Mouse (Mus musculus) left cerebral cortex, postnatal 36 days (tissue): ENCODE results near the gene 1700011M02Rik. TPM values are rescaled to one million over a fixed set of nuclear protein-coding genes. Genes with fewer than 3 reads are reported as not detected.
"Not testable (repeated sequence)": the region's sequence is repeated elsewhere in the genome, so short reads cannot be mapped to it uniquely, and the experiment has no call there.

ENCODE experiments used
- DNase-seq, 2 experiments: peaks; one replicate each; pipeline ENCODE4 v3.0.0; 2021 to 2022; ENCODE audit warnings: low spot score in 2 of 2, mixed read lengths in 1 of 2
- intact Hi-C: fragments of 180-260 bp; cut with DNase I; formaldehyde crosslinking; loops from one replicate; pipeline ENCODE4 v1.15.1; 2025
- total RNA-seq, 2 experiments: library from RNA; stranded (reverse); gene quantifications; 2 replicates each; pipeline ENCODE4 v1.2.3; 2021

1700011M02Rik gene
- total RNA-seq = not detected

DNA sequence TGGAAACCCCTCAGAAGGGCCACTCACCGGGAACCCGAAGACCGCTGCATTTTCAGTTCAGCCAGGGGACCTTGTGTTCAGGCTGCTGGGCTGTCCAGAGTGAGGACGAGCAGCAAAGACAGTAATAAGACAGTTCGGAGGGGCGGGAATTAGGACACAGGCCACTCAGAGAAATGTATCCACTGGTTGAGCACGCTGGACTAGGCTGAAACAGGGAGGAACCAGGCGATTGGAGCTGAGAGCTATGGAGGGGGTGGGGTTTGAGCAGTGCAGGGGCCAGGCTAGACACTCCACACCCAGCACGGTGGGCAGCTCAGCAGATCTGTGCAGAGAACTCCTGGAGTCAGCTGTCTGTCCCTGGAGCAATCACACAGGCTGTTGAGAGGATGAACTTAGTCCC is at the start of gene 1700011M02Rik, which contains the start of gene Dmrtc1a:
Gene 1700011M02Rik, plus strand, starts transcription at position 319 of the 400 bp plus-strand sequence.
Gene Dmrtc1a, minus strand, starts transcription at position 101 of the 400 bp plus-strand sequence.
- DNase-seq, intact Hi-C loops: not testable (repeated sequence)

DNA sequence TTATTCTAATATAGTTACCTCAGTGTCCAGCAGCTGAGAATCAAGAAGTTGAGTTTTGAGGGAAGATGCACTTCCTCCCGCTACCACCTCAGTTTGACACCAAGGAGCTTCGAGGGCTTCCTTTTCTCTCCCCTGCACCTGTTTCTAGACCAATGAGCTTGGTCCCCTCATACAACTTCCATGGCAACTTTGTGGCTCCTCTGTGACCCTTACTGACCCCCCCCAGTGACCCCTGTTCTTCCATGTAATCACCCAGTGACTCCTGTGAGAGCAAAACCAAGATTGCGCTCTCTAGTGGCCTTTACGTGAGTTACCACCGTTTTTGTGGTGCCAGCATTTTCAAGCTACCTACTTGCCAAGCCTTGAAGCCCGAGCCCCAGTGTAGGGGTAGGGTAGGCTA is 40.8 kb upstream of the 1700011M02Rik start, which contains the start of gene 1700031F05Rik:
Gene 1700031F05Rik, minus strand, starts transcription at position 101 of the 400 bp plus-strand sequence.
- intact Hi-C loops = no loop called here

DNA sequence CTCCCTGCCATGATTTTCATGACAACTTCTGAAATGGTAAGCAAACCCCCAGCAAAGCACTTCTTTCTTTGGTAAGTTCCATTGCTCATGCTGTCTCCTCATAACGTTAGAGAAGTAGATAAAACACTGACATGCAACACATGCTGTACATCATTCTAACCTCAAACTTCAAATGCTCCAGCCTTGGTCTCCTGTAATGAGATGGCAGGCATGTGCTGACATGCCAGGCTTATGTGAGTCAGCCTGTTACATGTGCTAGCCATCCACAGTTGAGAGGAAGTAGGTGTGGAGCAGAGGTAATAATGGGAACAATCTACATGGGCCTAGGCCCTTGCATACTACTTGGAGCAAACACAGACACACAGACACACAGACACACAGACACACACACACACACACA is 6.1 kb downstream of the 1700011M02Rik start:
- intact Hi-C loops = not testable (repeated sequence)

More for the DNA sequence above, 40.8 kb upstream of the 1700011M02Rik start, which contains the start of gene 1700031F05Rik:
- no peak for DNase-seq

DNA sequence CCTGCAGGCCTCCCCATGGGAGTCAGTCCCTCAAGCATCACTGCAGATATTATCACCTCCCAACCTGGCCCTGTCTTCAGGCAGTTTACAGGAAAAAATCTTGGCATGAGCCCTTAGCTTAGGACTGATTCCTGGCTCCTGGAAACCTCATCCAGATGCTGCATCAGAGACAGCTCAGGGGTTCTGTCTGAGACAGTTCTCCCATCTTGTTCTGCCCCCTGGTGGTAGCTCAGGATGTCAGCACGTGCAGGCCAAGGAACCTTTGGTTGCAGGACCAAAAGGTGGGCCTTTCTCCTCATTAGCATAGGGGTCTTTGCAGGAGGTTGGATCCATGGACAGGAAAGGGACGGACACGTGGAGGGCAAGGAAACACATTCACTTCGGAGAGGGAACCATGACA is 18.0 kb downstream of the 1700011M02Rik start:
- DNase-seq = peak; percentile 11 to 13
- intact Hi-C loops = not testable (repeated sequence)

More for the DNA sequence above, 6.1 kb downstream of the 1700011M02Rik start:
- DNase-seq = not testable (repeated sequence)

DNA sequence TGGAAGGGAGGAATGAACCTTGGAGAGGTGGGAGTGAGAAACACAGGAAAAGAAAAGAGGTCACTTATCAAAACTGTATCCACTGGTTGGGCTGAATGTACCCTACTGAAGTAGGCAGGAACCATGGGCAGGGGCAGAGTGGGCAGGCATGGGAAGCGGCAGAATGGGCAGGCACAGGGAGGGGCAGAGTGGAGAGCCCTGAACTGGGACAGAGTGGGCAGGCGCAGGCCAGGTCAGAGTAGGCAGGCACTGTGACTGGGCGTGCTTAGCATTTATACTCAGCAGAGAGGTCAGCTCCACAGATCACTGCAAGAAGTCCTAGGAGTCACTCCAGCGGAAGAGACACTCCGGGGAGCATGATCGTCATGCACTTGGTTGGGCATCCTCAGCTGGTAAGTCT is 19.4 kb downstream of the 1700011M02Rik start, which contains the start of gene 1700018G05Rik:
Gene 1700018G05Rik, plus strand, starts transcription at position 301 of the 400 bp plus-strand sequence.
- DNase-seq, intact Hi-C loops: not testable (repeated sequence)

DNA sequence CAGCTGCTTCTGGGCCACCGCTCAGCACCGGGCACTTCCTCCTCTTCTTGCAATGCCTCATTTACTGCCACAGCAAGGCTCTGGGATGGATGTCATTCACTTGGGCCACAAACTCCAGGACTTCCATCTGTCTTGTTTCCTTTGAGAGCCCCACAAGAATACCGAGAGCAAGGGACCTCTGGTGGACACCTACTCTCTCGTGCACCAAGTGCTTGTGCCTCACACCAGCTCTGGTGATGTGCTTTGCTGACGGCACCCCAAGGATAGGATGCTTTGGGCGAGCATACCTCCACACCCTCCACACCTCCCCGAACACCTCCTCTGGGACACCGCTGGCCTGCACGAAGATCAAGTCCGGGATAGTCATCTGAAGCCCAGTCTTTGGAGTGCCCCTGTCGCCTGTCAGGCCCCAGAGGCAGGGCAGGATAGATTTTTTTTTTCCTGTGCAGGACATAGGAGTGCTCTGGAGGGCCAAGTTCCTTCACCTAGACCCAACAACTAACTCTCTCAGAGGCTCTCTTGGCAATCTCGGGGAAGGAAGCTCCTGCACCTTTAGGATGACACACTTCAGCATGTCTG is 24.4 kb downstream of the 1700011M02Rik start:
- no peak for DNase-seq
- intact Hi-C loops = no loop called here

DNA sequence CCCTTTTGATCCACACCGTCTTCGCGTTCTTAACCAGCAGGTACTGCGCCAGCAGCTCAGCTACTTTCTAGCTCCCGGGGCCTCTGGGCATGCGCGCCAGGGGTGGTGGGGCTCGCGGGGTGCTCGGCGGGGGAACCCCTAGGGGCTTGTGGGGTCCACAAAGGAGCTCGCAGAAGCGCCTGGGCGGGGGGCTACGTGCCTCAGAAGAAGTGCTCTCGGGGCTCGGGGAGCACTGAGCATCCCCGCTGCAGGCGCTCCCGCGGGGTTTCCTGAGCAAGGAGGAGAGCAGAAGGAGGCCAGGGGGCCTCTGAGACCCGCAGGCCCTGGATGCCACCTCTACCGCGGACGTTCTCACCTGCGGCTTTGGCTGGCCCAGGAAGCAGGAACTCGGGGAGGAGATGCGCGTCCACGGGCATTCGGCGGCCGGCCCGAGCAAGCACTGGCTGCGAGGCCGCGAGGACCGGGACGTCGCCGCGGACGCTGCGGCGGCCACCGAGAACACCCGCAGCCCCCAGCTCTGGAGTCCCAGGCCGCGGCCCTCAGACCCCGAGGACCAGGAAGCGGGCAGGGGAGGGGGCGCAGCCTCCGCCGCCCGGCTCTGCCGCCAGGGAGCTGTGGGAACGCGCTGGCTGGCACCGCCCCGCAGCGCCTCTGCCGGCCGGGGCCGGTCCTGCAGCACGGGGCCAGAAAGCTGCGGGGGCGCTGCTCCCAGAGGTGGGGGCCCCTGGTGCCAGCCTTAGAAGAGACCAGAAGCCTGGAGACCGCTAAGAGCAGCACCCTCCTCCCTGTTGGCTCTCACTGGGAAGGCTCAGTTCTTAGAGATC is 25.1 kb downstream of the 1700011M02Rik start:
- DNase-seq = peak; percentile 57 to 75
- intact Hi-C loops = no loop called here

DNA sequence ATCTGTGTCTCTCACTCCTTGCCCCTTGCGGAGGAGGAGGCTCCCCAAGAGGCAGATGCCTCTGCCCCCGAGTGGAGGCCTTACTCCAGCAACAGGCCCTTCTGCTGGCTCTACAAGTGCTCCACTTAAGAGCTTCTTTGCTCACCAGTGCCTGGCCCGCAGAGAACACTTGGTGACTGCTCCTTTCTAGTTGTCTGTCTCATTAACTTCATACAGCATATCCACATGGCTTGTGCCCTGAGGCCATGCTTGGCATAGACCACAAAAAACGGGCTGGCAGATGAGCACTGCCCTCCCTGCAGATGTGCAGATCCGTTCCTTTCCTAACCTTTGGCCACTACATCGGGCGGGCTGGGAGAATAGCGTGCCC is 25.7 kb downstream of the 1700011M02Rik start:
- intact Hi-C loops = no loop called here
- no peak for DNase-seq

DNA sequence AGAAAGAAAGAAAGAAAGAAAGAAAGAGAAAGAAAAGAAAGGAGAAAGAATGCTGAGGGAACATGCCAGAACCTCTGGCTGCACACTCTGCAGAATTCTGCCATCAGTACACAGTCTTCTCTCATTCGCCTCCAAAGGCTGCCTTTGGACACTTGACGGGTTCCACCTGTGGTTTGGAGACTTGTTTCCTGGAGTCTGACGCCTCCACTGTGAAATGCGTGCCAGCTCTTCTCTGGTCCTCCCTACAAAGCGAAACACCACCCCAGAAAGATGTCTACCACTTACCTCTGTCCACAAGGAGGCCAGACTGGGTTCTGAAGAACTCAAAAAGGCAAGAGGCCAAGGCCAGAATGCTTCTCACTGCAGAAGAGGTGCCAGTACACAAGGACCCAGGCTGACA is 28.0 kb downstream of the 1700011M02Rik start:
- no peak for DNase-seq
- intact Hi-C loops = no loop called here

DNA sequence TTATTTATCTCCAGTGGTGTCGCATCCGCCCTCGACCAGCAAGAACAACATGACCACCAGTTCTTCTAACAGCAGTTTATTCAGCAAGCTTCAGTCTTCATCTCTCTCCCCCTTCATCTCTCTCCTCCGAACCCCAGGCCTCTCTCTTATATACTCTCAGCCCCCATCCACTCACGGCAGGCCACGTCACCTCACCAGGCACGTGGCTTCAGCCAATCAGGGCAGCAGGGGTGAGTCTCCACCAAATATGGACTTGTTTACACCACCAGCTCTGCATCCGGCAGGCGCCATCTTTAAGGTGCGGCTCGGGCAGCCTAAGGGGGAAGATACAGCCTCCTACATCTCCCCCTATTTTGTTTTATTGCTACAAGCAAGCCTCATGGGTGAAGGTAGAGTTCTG is 41.4 kb downstream of the 1700011M02Rik start:
- not testable (repeated sequence) for DNase-seq
- intact Hi-C loops = loop anchor here (10.0 kb wide), 1 partner anchor 235 kb away; the partner anchor contains the start of gene Nap1l2

DNA sequence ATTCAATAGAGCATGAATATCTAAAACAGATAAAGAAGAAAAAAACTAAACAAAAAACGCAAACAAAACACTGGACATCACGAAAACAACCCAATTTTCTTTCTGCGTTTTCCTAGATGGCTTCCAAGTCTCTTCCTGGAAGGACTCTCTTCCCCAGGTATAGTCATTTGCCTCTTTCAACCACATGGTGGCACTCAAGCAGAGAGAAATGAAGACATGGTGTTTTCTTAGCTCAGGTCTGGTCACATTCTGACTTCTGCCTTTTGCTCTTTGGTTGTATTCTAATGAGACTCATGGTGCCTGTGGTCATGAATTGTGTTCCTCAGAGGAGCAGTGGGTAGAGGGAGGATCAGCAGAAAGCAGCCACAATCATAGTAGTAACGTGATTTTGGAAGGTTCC is 50.2 kb downstream of the 1700011M02Rik start:
- intact Hi-C loops = loop anchor here (1.0 to 10.0 kb wide), 2 partner anchors 150 to 226 kb away; partner anchors contain the start of gene Nap1l2
- DNase-seq = no peak

Other genes with a start within 250 kb of the 1700011M02Rik start
- gene Gm3880, start 221.9 kb upstream of the 1700011M02Rik start, total RNA-seq = not detected
- not detected for gene Gm9112, start 201.3 kb upstream of the 1700011M02Rik start, total RNA-seq
- gene Dmrtc1b, start 201.0 kb upstream of the 1700011M02Rik start, total RNA-seq = not detected
- not detected for gene Dmrtc1c1, start 105.9 kb upstream of the 1700011M02Rik start, total RNA-seq
- not detected for gene Dmrtc1c2, start 54.3 kb upstream of the 1700011M02Rik start, total RNA-seq
- gene 1700031F05Rik, start 40.9 kb upstream of the 1700011M02Rik start, total RNA-seq = not detected
- 1 to 10 TPM; 5.5 to 7.0 TPM for gene Dmrtc1a, start 218 bp upstream of the 1700011M02Rik start, total RNA-seq
- gene 1700018G05Rik, start 19.5 kb downstream of the 1700011M02Rik start, total RNA-seq = not detected